Mouse (Mus musculus) CH12.LX (cell line): ENCODE results near the gene Sde2. TPM values are rescaled to one million over a fixed set of nuclear protein-coding genes. Genes with fewer than 3 reads are reported as not detected.

Experiments
- DNase-seq: peaks from one replicate; pipeline ENCODE4 v3.0.0-alpha.2; 2013; ENCODE audit errors: extremely low read depth
- H3K27ac ChIP-seq: 2 replicates; pipeline ENCODE4 v1.5.1; 2012; ENCODE audit warnings: low read depth, mild to moderate bottlenecking, control low read depth, moderate library complexity; ENCODE audit not compliant: insufficient read depth
- H3K27me3 ChIP-seq: replicated peaks from 2 replicates; pipeline ENCODE3; 2012; ENCODE audit warnings: inconsistent platforms
- H3K36me3 ChIP-seq, 2 experiments: replicated peaks in 1 of 2; 2 replicates each; pipeline versions ENCODE3 to v1.6.1; 2012; ENCODE audit warnings: inconsistent platforms in 1 of 2, low read length in 1 of 2, mild to moderate bottlenecking in 1 of 2, mixed read lengths in 1 of 2, moderate library complexity in 1 of 2; ENCODE audit not compliant: control insufficient read depth in 1 of 2, insufficient read depth in 1 of 2
- H3K4me1 ChIP-seq, 2 experiments: 2 replicates each; pipeline ENCODE4 v1.6.1; 2012; ENCODE audit warnings: inconsistent platforms in 1 of 2, moderate library complexity in 1 of 2; ENCODE audit not compliant: insufficient read depth in 2 of 2, control insufficient read depth in 1 of 2
- H3K4me2 ChIP-seq: 2 replicates; pipeline ENCODE4 v1.6.1; 2012; ENCODE audit warnings: low read depth, mild to moderate bottlenecking, control low read depth; ENCODE audit not compliant: poor library complexity, insufficient read depth, severe bottlenecking
- H3K4me3 ChIP-seq, 3 experiments: fragments of 150-350 bp in 1 of 3; sonication (generic) in 1 of 3; replicated peaks in 1 of 3; 2 replicates each; pipeline versions ENCODE3 to v1.5.1; 2011 to 2012; ENCODE audit warnings: low read depth in 2 of 3, low read length in 2 of 3, mild to moderate bottlenecking in 2 of 3, moderate library complexity in 2 of 3, control low read depth in 1 of 3, improper control_type of control experiment in 1 of 3, inconsistent platforms in 1 of 3, mixed read lengths in 1 of 3; ENCODE audit not compliant: poor library complexity in 1 of 3
- H3K79me2 ChIP-seq: replicated peaks from 2 replicates; pipeline ENCODE4 v1.6.1; 2012; ENCODE audit warnings: mild to moderate bottlenecking, moderate library complexity; ENCODE audit not compliant: control insufficient read depth, poor library complexity, insufficient read depth, severe bottlenecking; ENCODE audit errors: extremely low read depth
- H3K9ac ChIP-seq: 2 replicates; pipeline ENCODE4 v1.6.1; 2012; ENCODE audit warnings: low read depth, mild to moderate bottlenecking, control low read depth, moderate library complexity; ENCODE audit not compliant: insufficient read depth
- H3K9me3 ChIP-seq: replicated peaks from 2 replicates; pipeline ENCODE3; 2012; ENCODE audit warnings: low read length, inconsistent platforms, mixed read lengths
- BHLHE40 ChIP-seq: IDR thresholded peaks from 2 replicates; pipeline ENCODE4 v1.6.1; 2011; ENCODE audit warnings: mild to moderate bottlenecking, low read depth, low read length, improper control_type of control experiment
- CHD1 ChIP-seq: IDR thresholded peaks from 2 replicates; pipeline ENCODE4 v1.6.1; 2012; ENCODE audit warnings: low read depth, low read length, improper control_type of control experiment, inconsistent platforms
- CHD2 ChIP-seq: IDR thresholded peaks from 2 replicates; pipeline ENCODE4 v1.6.1; 2011; ENCODE audit warnings: low read length, improper control_type of control experiment
- CTCF ChIP-seq, 2 experiments: IDR thresholded peaks in 1 of 2; conservative IDR thresholded peaks in 1 of 2; 2 replicates each; pipeline ENCODE4 v1.5.1; 2011 to 2012; ENCODE audit warnings: low read depth in 2 of 2, low read length in 2 of 2, improper control_type of control experiment in 1 of 2, inconsistent platforms in 1 of 2, mild to moderate bottlenecking in 1 of 2, moderate library complexity in 1 of 2
- E2F4 ChIP-seq: IDR thresholded peaks from 2 replicates; pipeline ENCODE4 v1.6.1; 2011; ENCODE audit warnings: low read depth, low read length, improper control_type of control experiment; ENCODE audit not compliant: insufficient replicate concordance
- ELF1 ChIP-seq: IDR thresholded peaks from 2 replicates; pipeline ENCODE4 v1.6.1; 2014; ENCODE audit warnings: low read depth, mild to moderate bottlenecking, inconsistent platforms, low read length, improper control_type of control experiment
- EP300 ChIP-seq: IDR thresholded peaks from 2 replicates; pipeline ENCODE4 v1.6.1; 2011; ENCODE audit warnings: low read length, improper control_type of control experiment
- ETS1 ChIP-seq: conservative IDR thresholded peaks from 2 replicates; pipeline ENCODE4 v1.6.1; 2012; ENCODE audit warnings: low read depth, mild to moderate bottlenecking, inconsistent platforms, low read length, improper control_type of control experiment, moderate library complexity
- GABPA ChIP-seq: IDR thresholded peaks from 2 replicates; pipeline ENCODE4 v1.6.1; 2012; ENCODE audit warnings: low read depth, low read length, improper control_type of control experiment, inconsistent platforms; ENCODE audit not compliant: insufficient replicate concordance
- HCFC1 ChIP-seq: IDR thresholded peaks from 2 replicates; pipeline ENCODE4 v1.6.1; 2012; ENCODE audit warnings: low read depth, mild to moderate bottlenecking, inconsistent platforms, low read length, improper control_type of control experiment
- IRF4 ChIP-seq: IDR thresholded peaks from 2 replicates; pipeline ENCODE4 v1.6.1; 2014; ENCODE audit warnings: low read depth, mild to moderate bottlenecking, inconsistent platforms, low read length, improper control_type of control experiment
- JUN ChIP-seq: IDR thresholded peaks from 2 replicates; pipeline ENCODE4 v1.6.1; 2011; ENCODE audit warnings: low read depth, mild to moderate bottlenecking, low read length, improper control_type of control experiment, moderate library complexity; ENCODE audit not compliant: insufficient read depth
- JUND ChIP-seq: conservative IDR thresholded peaks from 2 replicates; pipeline ENCODE4 v1.6.1; 2011; ENCODE audit warnings: low read depth, low read length, improper control_type of control experiment
- KAT2A ChIP-seq: IDR thresholded peaks from 2 replicates; pipeline ENCODE4 v1.6.1; 2012; ENCODE audit warnings: low read length, improper control_type of control experiment, inconsistent platforms; ENCODE audit not compliant: insufficient replicate concordance
- MAFK ChIP-seq: IDR thresholded peaks from 2 replicates; pipeline ENCODE4 v1.6.1; 2011; ENCODE audit warnings: low read length, improper control_type of control experiment; ENCODE audit not compliant: insufficient replicate concordance
- MAX ChIP-seq: IDR thresholded peaks from 2 replicates; pipeline ENCODE4 v1.6.1; 2011; ENCODE audit warnings: low read length, improper control_type of control experiment
- MAZ ChIP-seq: IDR thresholded peaks from 2 replicates; pipeline ENCODE4 v1.6.1; 2012; ENCODE audit warnings: low read depth, mild to moderate bottlenecking, inconsistent platforms, low read length, improper control_type of control experiment, moderate library complexity
- MEF2A ChIP-seq: IDR thresholded peaks from 2 replicates; pipeline ENCODE4 v1.6.1; 2014; ENCODE audit warnings: low read depth, mild to moderate bottlenecking, inconsistent platforms, low read length, improper control_type of control experiment, borderline replicate concordance
- MXI1 ChIP-seq: IDR thresholded peaks from 2 replicates; pipeline ENCODE4 v1.6.1; 2011; ENCODE audit warnings: mild to moderate bottlenecking, low read depth, low read length, improper control_type of control experiment
- MYC ChIP-seq: IDR thresholded peaks from 2 replicates; pipeline ENCODE4 v1.6.1; 2011; ENCODE audit warnings: low read depth, mild to moderate bottlenecking, improper control_type of control experiment, low read length
- NELFE ChIP-seq: IDR thresholded peaks from 2 replicates; pipeline ENCODE4 v1.6.1; 2011; ENCODE audit warnings: low read depth, low read length, improper control_type of control experiment
- NRF1 ChIP-seq: IDR thresholded peaks from 2 replicates; pipeline ENCODE4 v1.6.1; 2014; ENCODE audit warnings: low read depth, mild to moderate bottlenecking, inconsistent platforms, low read length, improper control_type of control experiment, moderate library complexity
- PAX5 ChIP-seq: IDR thresholded peaks from 2 replicates; pipeline ENCODE4 v1.6.1; 2012; ENCODE audit warnings: low read length, inconsistent platforms, mixed read lengths
- POLR2A ChIP-seq: IDR thresholded peaks from 2 replicates; pipeline ENCODE4 v1.6.1; 2011; ENCODE audit warnings: low read depth, mild to moderate bottlenecking, improper control_type of control experiment, low read length
- POLR2AphosphoS2 ChIP-seq: IDR thresholded peaks from 2 replicates; pipeline ENCODE4 v1.6.1; 2011; ENCODE audit warnings: low read depth, low read length, improper control_type of control experiment
- RAD21 ChIP-seq: IDR thresholded peaks from 2 replicates; pipeline ENCODE4 v1.6.1; 2011; ENCODE audit warnings: low read depth, mild to moderate bottlenecking, low read length, improper control_type of control experiment, moderate library complexity
- RCOR1 ChIP-seq: conservative IDR thresholded peaks from 2 replicates; pipeline ENCODE4 v1.6.1; 2012; ENCODE audit warnings: low read depth, mild to moderate bottlenecking, inconsistent platforms, low read length, improper control_type of control experiment
- SIN3A ChIP-seq: IDR thresholded peaks from 2 replicates; pipeline ENCODE4 v1.6.1; 2012; ENCODE audit warnings: low read length, improper control_type of control experiment, inconsistent platforms
- SMC3 ChIP-seq: IDR thresholded peaks from 2 replicates; pipeline ENCODE4 v1.6.1; 2011; ENCODE audit warnings: low read depth, low read length, improper control_type of control experiment
- TBP ChIP-seq: conservative IDR thresholded peaks from 2 replicates; pipeline ENCODE4 v1.6.1; 2011; ENCODE audit warnings: low read depth, low read length, improper control_type of control experiment
- TCF12 ChIP-seq: IDR thresholded peaks from 2 replicates; pipeline ENCODE4 v1.6.1; 2014; ENCODE audit warnings: low read depth, mild to moderate bottlenecking, inconsistent platforms, low read length, improper control_type of control experiment
- UBTF ChIP-seq: IDR thresholded peaks from 2 replicates; pipeline ENCODE4 v1.6.1; 2012; ENCODE audit warnings: low read depth, mild to moderate bottlenecking, inconsistent platforms, low read length, improper control_type of control experiment, moderate library complexity
- USF1 ChIP-seq: IDR thresholded peaks from 2 replicates; pipeline ENCODE4 v1.6.1; 2014; ENCODE audit warnings: low read depth, mild to moderate bottlenecking, inconsistent platforms, low read length, improper control_type of control experiment
- USF2 ChIP-seq: conservative IDR thresholded peaks from 2 replicates; pipeline ENCODE4 v1.6.1; 2011; ENCODE audit warnings: low read depth, low read length, improper control_type of control experiment
- ZC3H11A ChIP-seq: IDR thresholded peaks from 2 replicates; pipeline ENCODE4 v1.6.1; 2012; ENCODE audit warnings: low read depth, mild to moderate bottlenecking, inconsistent platforms, low read length, improper control_type of control experiment
- ZKSCAN1 ChIP-seq: IDR thresholded peaks from 2 replicates; pipeline ENCODE4 v1.6.1; 2012; ENCODE audit warnings: low read depth, inconsistent platforms, low read length, improper control_type of control experiment, borderline replicate concordance
- ZMIZ1 ChIP-seq: IDR thresholded peaks from 2 replicates; pipeline ENCODE4 v1.6.1; 2012; ENCODE audit warnings: low read depth, mild to moderate bottlenecking, inconsistent platforms, low read length, improper control_type of control experiment
- ZNF384 ChIP-seq: IDR thresholded peaks from 2 replicates; pipeline ENCODE4 v1.6.1; 2012; ENCODE audit warnings: low read depth, low read length, improper control_type of control experiment, inconsistent platforms
- dilution Hi-C: fragments of 300-500 bp; cut with MboI; formaldehyde crosslinking; loops from 2 replicates; pipeline ENCODE4 v1.14.3; 2020; ENCODE audit warnings: low sequenced_read_pairs; ENCODE audit not compliant: extremely low pct_unique_long_range_greater_than_20kb, extremely low pct_ligation_motif_present
- in situ Hi-C: fragments of 300-500 bp; cut with MboI; formaldehyde crosslinking; loops from 3 replicates; pipeline ENCODE4 v1.14.3; 2019; ENCODE audit warnings: low sequenced_read_pairs, low pct_ligation_motif_present, low pct_unique_long_range_greater_than_20kb, mixed read lengths
- polyA plus RNA-seq: library from polyadenylated mRNA; unstranded; fragments of >175 nt; gene quantifications from 2 replicates; pipeline ENCODE4 v1.2.1, GENCODE M21; 2012; ENCODE audit warnings: low read depth; ENCODE audit not compliant: insufficient read length
- total RNA-seq, 2 experiments: library from RNA; depleted of rRNA; stranded (reverse); fragments of 300-350 nt in 1 of 2; fragments of >200 nt in 1 of 2; gene quantifications; 2 replicates each; pipeline ENCODE4 v1.2.3; 2012 to 2014

Sde2 gene
- total and polyA plus RNA-seq, 3 experiments: 24.7 to 33.2 (median 28.0) TPM

GRCm38 (mm10) chr1:180813409-180813884 is 37.5 kb upstream of the Sde2 start:
- peak; percentile 48; the same call in 1 of the 2 replicates for TF ChIP-seq MAZ
- peak; percentile 92 for TF ChIP-seq TBP
- TF ChIP-seq ZKSCAN1: no peak
- TF ChIP-seq CHD1: no peak
- TF ChIP-seq HCFC1: peak; percentile 40; the same call in 1 of the 2 replicates
- no peak for TF ChIP-seq KAT2A
- no peak for TF ChIP-seq CTCF (conservative IDR thresholded peaks at IDR 0.05 in 1 of 2, IDR thresholded peaks at IDR 0.05 in 1 of 2; ENCODE audit: low read depth in 2 of 2, low read length in 2 of 2)
- TF ChIP-seq USF1: no peak
- 0 out of 2 replicates have a peak, but pooled peaks have one; percentile 15 for TF ChIP-seq BHLHE40
- no peak for TF ChIP-seq ZNF384
- no peak for TF ChIP-seq JUND
- TF ChIP-seq MAX: 0 out of 2 replicates have a peak, but pooled peaks have one; percentile 28
- TF ChIP-seq JUN: no peak
- TF ChIP-seq NRF1: peak; percentile 38
- TF ChIP-seq MYC: peak; percentile 28; the same call in 1 of the 2 replicates
- TF ChIP-seq ELF1: 0 out of 2 replicates have a peak, but pooled peaks have one; percentile 24
- no peak for TF ChIP-seq RAD21
- TF ChIP-seq NELFE: peak; percentile 99
- peak; percentile 97 for TF ChIP-seq ZMIZ1
- no peak for TF ChIP-seq ETS1
- no peak for TF ChIP-seq GABPA
- no peak for TF ChIP-seq CHD2
- TF ChIP-seq PAX5: no peak
- TF ChIP-seq POLR2AphosphoS2: peak; percentile 84; the same call in 1 of the 2 replicates
- no peak for TF ChIP-seq EP300
- TF ChIP-seq SIN3A: peak; percentile 41
- TF ChIP-seq POLR2A: peak; percentile 98
- no peak for TF ChIP-seq ZC3H11A
- TF ChIP-seq SMC3: no peak
- TF ChIP-seq UBTF: peak; percentile 99
- no peak for TF ChIP-seq MEF2A
- TF ChIP-seq USF2: no peak
- TF ChIP-seq IRF4: peak; percentile 45; the same call in 1 of the 2 replicates
- TF ChIP-seq MXI1: no peak; the same call in 1 of the 2 replicates
- TF ChIP-seq TCF12: peak; percentile 97
- TF ChIP-seq RCOR1: no peak
- TF ChIP-seq MAFK: no peak
- TF ChIP-seq E2F4: no peak
- TF ChIP-seq, all 38 proteins: peak for 16
- Histone ChIP-seq H3K9me3 (no peaks in the 10 kb centered on the region), H3K27me3 (peaks cover 21% of the 10 kb centered on the region), H3K36me3 (peaks cover 16 to 22% of the 10 kb centered on the region in 2 experiments), H3K79me2 (peaks cover 39% of the 10 kb centered on the region), H3K4me3 (peak overlapping the region; percentile 76 to 96 (median 84)), H3K4me1 (peaks cover 5 to 23% of the 10 kb centered on the region in 2 experiments; a peak in 3 of 4 replicates), H3K9ac (peak overlapping the region; percentile 99), H3K27ac (peak overlapping the region; percentile 89), H3K4me2 (0 out of 2 replicates have a peak overlapping the region, but pooled peaks have one; percentile 60)
- in situ Hi-C loops (no loop called here), dilution Hi-C loops (no loop called here)
- peak; percentile 91 for DNase-seq
